Mouse (Mus musculus) midbrain, embryonic 11.5 days (tissue): Measurements from ENCODE around the gene Tbc1d1. TPM values are rescaled to one million over a fixed set of nuclear protein-coding genes. Genes with fewer than 3 reads are reported as not detected.

ENCODE experiments used
- ATAC-seq: fragments of 200-750 bp; cut with Nextera tagmentation; 2 replicates; pipeline ENCODE4 v1.8.0; 2017; ENCODE audit warnings: moderate TSS enrichment, moderate library complexity; ENCODE audit not compliant: low FRiP score
- DNase-seq: peaks from one replicate; pipeline ENCODE4 v3.0.0; 2015; ENCODE audit warnings: low spot score; ENCODE audit errors: missing footprints
- H3K27ac ChIP-seq: fragments of 300-500 bp; sonication (generic); 2 replicates; pipeline ENCODE4 v1.5.1; 2014; ENCODE audit warnings: low read depth, low read length
- H3K27me3 ChIP-seq: fragments of 300-500 bp; sonication (generic); 2 replicates; pipeline ENCODE4 v1.6.1; 2014; ENCODE audit warnings: mild to moderate bottlenecking, low read length, moderate library complexity, mixed read lengths; ENCODE audit not compliant: control insufficient read depth, insufficient read depth
- H3K36me3 ChIP-seq: fragments of 300-500 bp; sonication (generic); 2 replicates; pipeline ENCODE4 v1.6.1; 2014; ENCODE audit warnings: mild to moderate bottlenecking, low read length, moderate library complexity, mixed read lengths; ENCODE audit not compliant: control insufficient read depth, insufficient read depth
- H3K4me1 ChIP-seq: fragments of 300-500 bp; sonication (generic); 2 replicates; pipeline ENCODE4 v1.6.1; 2014; ENCODE audit warnings: low read length; ENCODE audit not compliant: control insufficient read depth, insufficient read depth
- H3K4me2 ChIP-seq: fragments of 300-500 bp; sonication (generic); 2 replicates; pipeline ENCODE4 v1.6.1; 2014; ENCODE audit warnings: mild to moderate bottlenecking, moderate library complexity
- H3K4me3 ChIP-seq: fragments of 300-500 bp; sonication (generic); 2 replicates; pipeline ENCODE4 v1.5.1; 2014; ENCODE audit warnings: low read depth, low read length
- H3K9ac ChIP-seq: fragments of 300-500 bp; sonication (generic); 2 replicates; pipeline ENCODE4 v1.6.1; 2014; ENCODE audit warnings: low read length
- H3K9me3 ChIP-seq: fragments of 300-500 bp; sonication (generic); 2 replicates; pipeline ENCODE4 v1.6.1; 2016; ENCODE audit warnings: low read length; ENCODE audit not compliant: control insufficient read depth
- WGBS: fragments of 180-500 bp; shearing (Covaris S2); extraction: QIAGEN DNeasy Blood & Tissue Kit; methylation state at CpG from one replicate; pipeline ENCODE4 v1.1.7; 2014; 5-methylcytosine and 5-hydroxymethylcytosine counted together
- polyA plus RNA-seq: library from polyadenylated mRNA; unstranded; fragments of >200 nt; fragmentation: Nextera tagmentation; extraction: Ambion mirVana; gene quantifications from 2 replicates; pipeline ENCODE4 v1.2.1, GENCODE M21; 2014

Gene Tbc1d1
- polyA plus RNA-seq, 1 experiment from 2014 or later = 21.0 TPM

- Histone ChIP-seq H3K4me2 (no peak overlapping the region), H3K36me3 (no peaks in the 10 kb centered on the region), H3K9ac (no peak overlapping the region), H3K9me3 (no peaks in the 10 kb centered on the region), H3K27me3 (no peaks in the 10 kb centered on the region), H3K27ac (no peak overlapping the region), H3K4me1 (peaks cover 13% of the 10 kb centered on the region), H3K4me3 (no peak overlapping the region)
- DNase-seq (no peak), ATAC-seq (0 out of 2 replicates have a peak, but pooled peaks have one; percentile 18)
- WGBS = 51% methylated on average over 5 of the region's 5 CpGs
These were observed 188.0 kb downstream of the Tbc1d1 start for GRCm38 (mm10) chr5:64343972-64344700.

- WGBS = 64% methylated on average over 16 of the region's 16 CpGs
- no peaks in the 10 kb centered on the region for H3K36me3 ChIP-seq
- H3K9me3 ChIP-seq = no peaks in the 10 kb centered on the region
- no peak overlapping the region for H3K4me3 ChIP-seq
- no peak overlapping the region for H3K4me2 ChIP-seq
- DNase-seq (no peak), ATAC-seq (peak; percentile 90)
- no peaks in the 10 kb centered on the region for H3K27me3 ChIP-seq
- H3K9ac ChIP-seq = no peak overlapping the region
- H3K27ac ChIP-seq = peak overlapping the region; percentile 10
- peaks cover 13% of the 10 kb centered on the region for H3K4me1 ChIP-seq
These were observed 189.2 kb downstream of the Tbc1d1 start for GRCm38 (mm10) chr5:64345181-64345735.

- Histone ChIP-seq H3K27ac (peak overlapping the region; percentile 10), H3K9me3 (no peaks in the 10 kb centered on the region), H3K4me1 (peaks cover 13% of the 10 kb centered on the region), H3K9ac (no peak overlapping the region), H3K4me2 (no peak overlapping the region), H3K27me3 (no peaks in the 10 kb centered on the region), H3K36me3 (no peaks in the 10 kb centered on the region), H3K4me3 (no peak overlapping the region)
- DNase-seq (no peak), ATAC-seq (peak; percentile 32; the same call in 1 of the 2 replicates)
- 86% methylated on average over 7 of the region's 7 CpGs for WGBS
These were observed 189.7 kb downstream of the Tbc1d1 start for GRCm38 (mm10) chr5:64345761-64346160.

- peak overlapping the region; percentile 10; the same call in 1 of the 2 replicates for H3K27ac ChIP-seq
- H3K9me3 ChIP-seq = no peaks in the 10 kb centered on the region
- no peaks in the 10 kb centered on the region for H3K27me3 ChIP-seq
- H3K4me2 ChIP-seq = no peak overlapping the region
- H3K36me3 ChIP-seq = no peaks in the 10 kb centered on the region
- DNase-seq (no peak), ATAC-seq (no peak)
- no peak overlapping the region for H3K9ac ChIP-seq
- H3K4me3 ChIP-seq = no peak overlapping the region
- 84% methylated on average over 6 of the region's 6 CpGs for WGBS
- H3K4me1 ChIP-seq = peaks cover 13% of the 10 kb centered on the region
These were observed 190.3 kb downstream of the Tbc1d1 start for GRCm38 (mm10) chr5:64346343-64346885.

- ATAC-seq (no peak), DNase-seq (no peak)
- no peaks in the 10 kb centered on the region for H3K36me3 ChIP-seq
These were observed 192.1 kb downstream of the Tbc1d1 start for GRCm38 (mm10) chr5:64348166-64348565.

GRCm38 (mm10) chr5:64348780-64349179 is 192.7 kb downstream of the Tbc1d1 start:
- 90% methylated on average over 8 of the region's 8 CpGs for WGBS
- H3K27ac ChIP-seq = no peak overlapping the region
- DNase-seq = no peak

More at GRCm38 (mm10) chr5:64348166-64348565, 192.1 kb downstream of the Tbc1d1 start:
- Histone ChIP-seq H3K4me3 (no peak overlapping the region), H3K9ac (no peak overlapping the region), H3K27ac (no peak overlapping the region), H3K4me2 (no peak overlapping the region), H3K4me1 (peaks cover 13% of the 10 kb centered on the region), H3K9me3 (no peaks in the 10 kb centered on the region), H3K27me3 (no peaks in the 10 kb centered on the region)
- 93% methylated on average over 2 of the region's 2 CpGs for WGBS

GRCm38 (mm10) chr5:64351968-64352367 is 195.9 kb downstream of the Tbc1d1 start:
- Histone ChIP-seq H3K27me3 (no peaks in the 10 kb centered on the region), H3K27ac (no peak overlapping the region), H3K4me3 (no peak overlapping the region), H3K4me2 (no peak overlapping the region), H3K9ac (no peak overlapping the region), H3K9me3 (no peaks in the 10 kb centered on the region), H3K36me3 (no peaks in the 10 kb centered on the region), H3K4me1 (peaks cover 3% of the 10 kb centered on the region; the same call in 1 of the 2 replicates)
- ATAC-seq = no peak
- no peak for DNase-seq
- 80% methylated on average over 6 of the region's 6 CpGs for WGBS

More at GRCm38 (mm10) chr5:64348780-64349179, 192.7 kb downstream of the Tbc1d1 start:
- Histone ChIP-seq H3K4me2 (no peak overlapping the region), H3K9ac (no peak overlapping the region), H3K4me1 (peaks cover 13% of the 10 kb centered on the region), H3K4me3 (no peak overlapping the region), H3K9me3 (no peaks in the 10 kb centered on the region), H3K27me3 (no peaks in the 10 kb centered on the region), H3K36me3 (no peaks in the 10 kb centered on the region)
- no peak for ATAC-seq

GRCm38 (mm10) chr5:64358639-64359584 is 202.8 kb downstream of the Tbc1d1 start:
- H3K36me3 ChIP-seq = no peaks in the 10 kb centered on the region
- WGBS = 84% methylated on average over 18 of the region's 18 CpGs
- no peak overlapping the region for H3K9ac ChIP-seq
- no peaks in the 10 kb centered on the region for H3K27me3 ChIP-seq
- H3K4me2 ChIP-seq = no peak overlapping the region
- no peak overlapping the region for H3K4me3 ChIP-seq
- no peak overlapping the region for H3K27ac ChIP-seq
- H3K9me3 ChIP-seq = no peaks in the 10 kb centered on the region; the same call in 1 of the 2 replicates
- DNase-seq = no peak
- ATAC-seq = no peak
- peaks cover 3% of the 10 kb centered on the region; the same call in 1 of the 2 replicates for H3K4me1 ChIP-seq
